Mouse (Mus musculus) G1E (cell line): Measurements from ENCODE around the gene Coro1c. TPM values are rescaled to one million over a fixed set of nuclear protein-coding genes. Genes with fewer than 3 reads are reported as not detected.

Experiments
- ATAC-seq: 2 replicates; pipeline ENCODE4 v1.8.0; 2016; ENCODE audit warnings: mild to moderate bottlenecking; ENCODE audit not compliant: insufficient number of reproducible peaks, poor library complexity, low FRiP score, severe bottlenecking; ENCODE audit errors: extremely low read depth
- DNase-seq: peaks from one replicate; pipeline ENCODE4 v3.0.0; 2012; ENCODE audit warnings: low spot score
- H3K27me3 ChIP-seq: 2 replicates; pipeline ENCODE4 v1.6.1; 2012; ENCODE audit warnings: mild to moderate bottlenecking, low read length, inconsistent platforms; ENCODE audit not compliant: insufficient read depth
- H3K36me3 ChIP-seq: replicated peaks from 2 replicates; pipeline ENCODE3; 2012; ENCODE audit warnings: mild to moderate bottlenecking, inconsistent platforms
- H3K4me1 ChIP-seq: 2 replicates; pipeline ENCODE4 v1.6.1; 2012; ENCODE audit warnings: low read depth, low read length, inconsistent platforms, mixed read lengths; ENCODE audit not compliant: insufficient read depth
- H3K4me3 ChIP-seq: 2 replicates; pipeline ENCODE4 v1.5.1; 2012; ENCODE audit warnings: low read depth, mild to moderate bottlenecking, inconsistent platforms, low read length, moderate library complexity, mixed read lengths
- H3K9me3 ChIP-seq: replicated peaks from 2 replicates; pipeline ENCODE4 v1.6.1; 2012; ENCODE audit warnings: inconsistent platforms
- CTCF ChIP-seq: IDR thresholded peaks from 2 replicates; pipeline ENCODE4 v1.5.1; 2012; ENCODE audit warnings: low read depth, low read length, inconsistent platforms, mixed read lengths
- GATA1 ChIP-seq: IDR thresholded peaks from 2 replicates; pipeline ENCODE4 v1.6.1; 2012; ENCODE audit warnings: borderline replicate concordance, low read length, inconsistent platforms, mixed read lengths
- GATA2 ChIP-seq: IDR thresholded peaks from 2 replicates; pipeline ENCODE4 v1.6.1; 2012; ENCODE audit warnings: low read depth, low read length, inconsistent platforms, borderline replicate concordance
- POLR2AphosphoS5 ChIP-seq: IDR thresholded peaks from 2 replicates; pipeline ENCODE4 v1.6.1; 2012; ENCODE audit warnings: low read depth, low read length, inconsistent platforms; ENCODE audit not compliant: insufficient replicate concordance
- TAL1 ChIP-seq: conservative IDR thresholded peaks from 2 replicates; pipeline ENCODE4 v1.6.1; 2012; ENCODE audit warnings: low read depth, low read length, inconsistent platforms, mixed read lengths
- polyA plus RNA-seq: library from polyadenylated mRNA; stranded (reverse); fragments of >175 nt; gene quantifications from 2 replicates; pipeline ENCODE4 v1.2.3, GENCODE M21; 2012
- total RNA-seq, 2 experiments: library from RNA; stranded (forward) in 1 of 2; stranded (reverse) in 1 of 2; fragments of 200-1000 nt in 1 of 2; fragments of >200 nt in 1 of 2; fragmentation: Nextera tagmentation in 1 of 2; gene quantifications; 2 replicates each; pipeline ENCODE4 v1.2.3; 2014 to 2017

Coro1c gene
- total and polyA plus RNA-seq, 3 experiments, result 59.1 to 77.5 (median 70.5) TPM

GRCm38 (mm10) chr5:113824228-113824627 is 84.3 kb downstream of the Coro1c start:
- Histone ChIP-seq H3K4me1 (peaks cover 25% of the 10 kb centered on the region), H3K9me3 (no peaks in the 10 kb centered on the region), H3K4me3 (no peak overlapping the region), H3K27me3 (no peaks in the 10 kb centered on the region), H3K36me3 (peaks cover 41% of the 10 kb centered on the region)
- TF ChIP-seq GATA1 (no peak), POLR2AphosphoS5 (no peak), TAL1 (no peak), GATA2 (no peak), CTCF (no peak)
- no peak for ATAC-seq
- no peak for DNase-seq

GRCm38 (mm10) chr5:113818572-113818971 is 90.0 kb downstream of the Coro1c start:
- Histone ChIP-seq H3K4me1 (peaks cover 12% of the 10 kb centered on the region; the same call in 1 of the 2 replicates), H3K9me3 (no peaks in the 10 kb centered on the region), H3K27me3 (no peaks in the 10 kb centered on the region), H3K36me3 (peaks cover 24% of the 10 kb centered on the region), H3K4me3 (no peak overlapping the region)
- no peak for ATAC-seq
- TF ChIP-seq CTCF, result no peak
- no peak for TF ChIP-seq GATA1
- no peak for TF ChIP-seq TAL1
- no peak for TF ChIP-seq GATA2
- no peak for TF ChIP-seq POLR2AphosphoS5
- no peak for DNase-seq

GRCm38 (mm10) chr5:113815638-113816152 is 92.9 kb downstream of the Coro1c start:
- no peak overlapping the region for H3K4me3 ChIP-seq
- DNase-seq (peak; percentile 68), ATAC-seq (peak; percentile 69)
- TF ChIP-seq GATA1 (no peak), POLR2AphosphoS5 (no peak), TAL1 (no peak), CTCF (peak; percentile 77), GATA2 (no peak)
- peaks cover 22% of the 10 kb centered on the region for H3K4me1 ChIP-seq
- H3K9me3 ChIP-seq, result peaks cover 12% of the 10 kb centered on the region
- H3K27me3 ChIP-seq, result no peaks in the 10 kb centered on the region; the same call in 1 of the 2 replicates
- H3K36me3 ChIP-seq, result peaks cover 19% of the 10 kb centered on the region

DNA sequence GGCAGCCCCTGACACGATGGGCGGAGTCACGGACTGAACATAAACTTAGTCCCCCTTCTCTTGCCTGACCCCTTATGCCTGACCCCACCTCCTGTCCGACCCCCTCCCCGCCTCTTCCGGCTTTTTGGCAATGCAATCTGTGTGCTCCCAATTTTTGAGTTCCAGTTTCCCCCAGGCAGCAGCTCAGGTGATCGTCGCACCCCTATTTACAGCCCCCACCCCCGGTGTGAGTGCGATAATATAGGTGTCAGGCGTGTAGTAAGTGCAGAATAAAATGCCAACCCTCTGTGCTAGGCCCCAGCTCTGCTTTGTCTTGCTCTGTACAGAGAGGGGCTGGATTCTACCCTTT is 93.5 kb downstream of the Coro1c start:
- Histone ChIP-seq H3K9me3 (peaks cover 12% of the 10 kb centered on the region), H3K4me1 (peaks cover 22% of the 10 kb centered on the region), H3K27me3 (no peaks in the 10 kb centered on the region; the same call in 1 of the 2 replicates), H3K36me3 (peaks cover 18% of the 10 kb centered on the region), H3K4me3 (no peak overlapping the region)
- ATAC-seq, result no peak
- DNase-seq, result no peak
- TF ChIP-seq CTCF (no peak), GATA2 (no peak), POLR2AphosphoS5 (no peak), TAL1 (no peak), GATA1 (no peak)

- Histone ChIP-seq H3K4me3 (no peak overlapping the region), H3K36me3 (peaks cover 12% of the 10 kb centered on the region), H3K9me3 (peaks cover 12% of the 10 kb centered on the region), H3K4me1 (peaks cover 22% of the 10 kb centered on the region), H3K27me3 (no peaks in the 10 kb centered on the region; the same call in 1 of the 2 replicates)
- ATAC-seq (no peak), DNase-seq (no peak)
- TF ChIP-seq CTCF, result no peak
- TF ChIP-seq GATA2, result no peak
- TF ChIP-seq TAL1, result no peak
- TF ChIP-seq GATA1, result no peak
- TF ChIP-seq POLR2AphosphoS5, result no peak
Measured at GRCm38 (mm10) chr5:113814111-113815040, 94.2 kb downstream of the Coro1c start.

- ATAC-seq (no peak), DNase-seq (no peak)
- TF ChIP-seq GATA1, result no peak
- no peak for TF ChIP-seq TAL1
- TF ChIP-seq POLR2AphosphoS5, result no peak
- TF ChIP-seq GATA2, result no peak
- no peak for TF ChIP-seq CTCF
- Histone ChIP-seq H3K4me3 (no peak overlapping the region), H3K36me3 (peaks cover 4% of the 10 kb centered on the region), H3K4me1 (peaks cover 22% of the 10 kb centered on the region), H3K27me3 (no peaks in the 10 kb centered on the region; the same call in 1 of the 2 replicates), H3K9me3 (peaks cover 12% of the 10 kb centered on the region)
Measured at GRCm38 (mm10) chr5:113813608-113814007, 95.0 kb downstream of the Coro1c start.
